Mouse (Mus musculus) cerebellum, adult 18-20 months (tissue): ENCODE measurements around the gene Pnrc2.
A peak's percentile ranks its signal among the peaks of the same experiment; 100 is the strongest.

Source experiments
- DNase-seq, 2 experiments: peaks; one replicate each; pipeline ENCODE4 v3.0.0; 2021

Pnrc2 gene

DNA sequence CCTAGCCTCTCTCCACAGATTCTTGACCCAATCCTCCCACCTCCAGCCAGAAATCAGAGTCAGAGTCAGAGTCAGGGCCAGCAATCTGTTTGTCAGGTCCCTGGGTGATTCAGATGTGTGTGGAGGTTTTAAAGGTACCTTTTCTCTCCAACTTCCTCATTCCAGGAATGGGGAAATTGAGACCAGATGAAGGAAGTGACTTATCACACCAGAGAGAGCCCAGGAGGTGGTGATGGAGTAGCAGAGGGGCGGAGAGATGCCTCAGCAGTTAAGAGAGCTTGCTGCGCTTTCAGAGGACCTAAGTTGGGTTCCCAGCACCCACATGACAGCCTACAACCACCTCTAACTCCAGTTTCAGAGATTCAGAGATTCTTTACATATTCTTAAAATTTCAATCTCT, 17.9 kb upstream of the Pnrc2 start:
- no peak for DNase-seq

GRCm38 (mm10) chr4:135889884-135890283, 16.2 kb upstream of the Pnrc2 start:
- peak; percentile 71 to 82 for DNase-seq

DNA sequence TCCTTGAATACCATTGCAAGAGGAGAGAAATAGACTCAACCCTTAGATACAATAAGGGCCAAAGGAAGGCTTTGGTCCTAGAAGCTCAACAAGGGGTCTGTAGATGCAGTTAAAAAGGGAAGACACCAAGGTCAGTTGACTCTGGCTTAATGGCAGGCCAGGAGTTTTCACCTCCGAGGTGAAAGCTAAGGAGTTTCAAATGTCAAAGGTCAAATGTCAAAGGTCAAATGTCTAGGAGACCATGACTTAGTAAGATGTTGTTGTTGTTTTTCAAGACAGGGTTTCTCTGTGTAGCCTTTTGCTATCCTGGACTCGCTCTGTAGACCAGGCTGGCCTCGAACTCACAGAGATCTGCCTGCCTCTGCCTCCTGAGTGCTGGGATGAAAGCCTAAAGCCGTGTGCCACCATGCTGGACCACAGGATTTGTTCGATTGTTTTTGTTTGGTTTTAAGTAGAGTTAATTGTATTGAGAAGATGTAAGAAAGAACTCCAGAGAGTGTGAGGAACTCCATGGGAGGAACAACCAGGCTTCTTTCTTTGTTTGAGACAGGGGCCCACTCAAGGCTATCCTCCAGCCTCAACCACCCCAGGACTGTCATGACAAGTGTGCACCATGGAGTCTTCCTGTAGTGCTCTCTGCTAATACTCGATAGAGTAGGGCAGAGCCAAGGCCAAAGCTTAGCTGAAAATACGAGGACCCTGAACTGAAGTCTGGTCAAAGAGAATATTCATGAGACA, 15.7 kb upstream of the Pnrc2 start:
- DNase-seq = no peak

DNA sequence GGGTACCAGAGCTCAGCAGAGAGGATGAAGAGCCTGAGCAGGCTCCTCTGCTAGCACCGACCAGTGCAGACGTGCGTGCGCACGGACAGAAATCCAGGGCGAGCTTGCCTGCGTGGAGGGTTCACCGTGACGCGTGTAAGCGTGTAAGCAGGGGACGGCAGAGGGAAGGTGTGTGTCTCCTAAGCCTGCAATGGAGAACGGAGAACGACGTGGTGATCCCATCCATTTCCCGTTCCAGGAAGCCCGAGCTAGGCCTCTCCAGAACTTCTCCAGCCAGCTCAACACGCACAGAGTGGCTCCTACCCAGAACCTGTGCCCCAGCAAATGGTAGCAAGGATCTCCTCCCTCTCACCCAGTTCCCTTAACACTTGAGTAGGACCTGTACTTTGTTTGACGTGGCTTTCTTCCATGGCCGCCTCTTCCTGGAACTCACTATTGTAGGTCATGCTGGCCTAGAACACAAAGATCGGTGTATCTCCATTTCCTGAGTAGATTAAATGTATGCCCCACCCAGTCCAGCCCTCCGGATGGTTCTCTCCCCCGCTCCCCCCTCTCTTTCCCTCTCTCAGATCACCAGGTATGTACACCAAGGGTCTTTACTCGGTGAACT, 14.9 kb upstream of the Pnrc2 start:
- DNase-seq = no peak

DNA sequence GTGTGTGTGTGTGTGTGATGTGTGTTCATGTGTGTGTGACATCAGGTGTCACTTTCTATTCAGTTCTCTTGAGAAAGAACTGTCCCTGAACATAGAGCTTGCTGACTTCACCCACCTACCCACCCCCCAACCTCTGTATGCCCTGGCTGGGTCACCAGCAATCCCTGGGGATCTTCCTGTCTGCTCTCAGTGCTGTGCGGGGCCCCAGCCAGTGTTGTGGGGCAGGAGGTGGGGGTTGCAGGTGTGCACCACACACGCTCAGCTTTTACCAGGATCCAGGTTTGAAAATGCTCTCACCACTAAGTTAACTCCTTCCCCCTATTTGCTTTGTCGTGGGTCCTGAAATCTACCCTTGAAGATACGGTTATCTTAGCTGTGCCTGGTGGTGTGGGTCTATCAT, 12.5 kb upstream of the Pnrc2 start:
- DNase-seq = no peak

- no peak for DNase-seq
Observed at GRCm38 (mm10) chr4:135885676-135886075, 12.0 kb upstream of the Pnrc2 start.

DNA sequence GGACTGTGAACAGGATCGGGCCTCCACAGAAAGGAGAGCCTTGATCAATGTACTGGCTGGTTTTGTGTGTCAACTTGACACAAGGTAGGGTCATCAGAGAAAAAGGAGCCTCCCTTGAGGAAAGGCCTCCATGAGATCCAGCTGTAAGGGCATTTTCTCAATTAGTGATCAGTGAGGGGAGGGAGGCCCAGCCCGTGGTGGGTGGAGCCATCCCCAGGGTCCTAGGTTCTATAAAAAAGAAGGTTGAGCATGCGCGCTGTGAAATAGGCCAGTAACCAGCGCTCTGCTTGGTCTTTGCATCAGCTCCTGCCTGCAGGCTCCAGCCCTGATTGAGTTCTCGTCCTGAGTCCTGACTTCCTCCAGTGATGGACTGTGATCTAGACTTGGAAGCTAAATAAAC, 10.9 kb upstream of the Pnrc2 start:
- DNase-seq = no peak

- DNase-seq = no peak
Observed at GRCm38 (mm10) chr4:135883881-135884516, 10.3 kb upstream of the Pnrc2 start.

DNA sequence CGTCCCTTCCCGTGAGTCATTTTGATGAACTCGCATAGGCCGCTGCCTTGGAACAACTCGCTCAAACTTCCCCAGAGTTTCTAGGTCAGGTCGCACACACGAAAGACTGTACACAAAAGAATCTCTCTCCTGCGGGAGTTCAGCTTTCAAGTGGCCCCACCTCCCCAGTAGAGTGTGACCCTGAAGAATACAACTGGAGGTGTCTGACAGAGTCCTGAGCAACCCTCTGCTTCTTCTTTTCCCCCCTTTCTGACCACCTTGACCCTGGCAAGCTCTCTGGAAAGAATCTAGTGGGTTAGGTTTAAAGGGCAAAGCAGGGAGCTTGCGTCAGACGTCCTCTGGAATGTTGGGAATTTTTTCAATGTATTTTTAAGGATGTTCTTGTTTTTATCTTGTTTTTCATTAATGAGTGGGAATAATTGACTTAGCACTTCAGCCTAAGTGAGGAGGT, 9.8 kb upstream of the Pnrc2 start:
- no peak for DNase-seq

- DNase-seq = no peak
Observed at GRCm38 (mm10) chr4:135882023-135882422, 8.4 kb upstream of the Pnrc2 start.

- DNase-seq = no peak
Observed at GRCm38 (mm10) chr4:135880576-135880975, 6.9 kb upstream of the Pnrc2 start.

GRCm38 (mm10) chr4:135880018-135880417, 6.4 kb upstream of the Pnrc2 start:
- no peak for DNase-seq

- no peak for DNase-seq
Observed at GRCm38 (mm10) chr4:135879021-135879420, 5.4 kb upstream of the Pnrc2 start.

GRCm38 (mm10) chr4:135877742-135878141, 4.1 kb upstream of the Pnrc2 start:
- DNase-seq = peak in 1 of 2 experiments; percentile 21

GRCm38 (mm10) chr4:135876583-135877020, 3.0 kb upstream of the Pnrc2 start:
- peak; percentile 63 to 65 for DNase-seq

GRCm38 (mm10) chr4:135875991-135876582, 2.4 kb upstream of the Pnrc2 start:
- peak; percentile 18 to 34 for DNase-seq

DNA sequence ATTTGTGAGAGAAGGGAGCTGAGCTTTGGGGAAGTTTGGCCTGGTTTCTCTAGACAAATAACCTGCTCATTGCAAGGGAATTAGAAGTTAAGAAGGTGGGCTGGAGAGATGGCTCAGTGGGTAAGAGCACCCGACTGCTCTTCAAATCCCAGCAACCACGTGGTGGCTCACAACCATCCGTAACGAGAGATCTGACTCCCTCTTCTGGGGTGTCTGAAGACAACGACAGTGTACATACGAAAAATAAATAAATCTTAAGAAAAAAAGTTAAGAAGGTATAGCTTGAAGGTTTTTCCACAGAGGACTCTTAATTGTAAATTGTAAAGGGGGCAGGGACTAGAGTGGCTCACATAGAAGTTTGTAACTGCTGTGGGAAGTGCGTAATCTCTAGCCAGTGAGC, 1.9 kb upstream of the Pnrc2 start:
- DNase-seq = no peak

- DNase-seq = no peak
Observed at GRCm38 (mm10) chr4:135874564-135875535, 1.2 kb upstream of the Pnrc2 start.

DNA sequence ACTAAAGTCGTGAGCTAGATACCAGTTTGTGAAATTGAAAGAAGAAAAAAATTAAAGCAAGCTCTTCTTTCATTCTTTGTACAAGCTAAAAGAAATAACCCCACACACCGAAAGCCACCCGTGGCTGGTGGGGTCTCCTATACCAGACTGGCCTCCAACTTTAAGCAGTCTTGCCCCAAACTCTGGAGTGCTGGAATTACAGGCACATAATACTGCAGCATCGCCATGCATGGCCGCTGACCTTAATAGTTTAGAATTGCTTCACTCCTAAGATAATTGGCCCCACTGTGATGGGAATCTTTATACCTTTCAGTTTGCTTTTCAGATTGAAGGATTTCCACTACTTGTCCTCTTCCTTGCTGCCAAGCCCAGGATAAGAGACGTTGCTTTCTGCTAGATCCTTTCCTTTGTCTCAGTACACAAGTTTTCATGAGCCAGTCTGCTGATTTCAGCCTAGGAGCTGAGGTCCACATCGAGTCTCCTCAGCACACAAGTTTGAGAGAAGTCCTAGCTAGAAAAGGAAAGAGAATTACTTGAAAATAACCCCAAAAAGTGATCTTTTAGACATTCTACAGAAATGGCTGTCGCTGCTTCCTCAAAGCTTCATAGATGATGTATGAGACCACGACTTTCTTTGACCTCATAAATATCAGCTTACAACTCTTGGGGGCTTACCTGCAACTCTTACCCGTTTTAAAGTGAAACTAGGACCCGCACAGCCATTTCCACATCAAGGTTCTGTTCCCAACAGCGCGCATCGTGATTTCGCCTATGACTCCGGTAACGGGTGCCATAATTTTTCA, 860 bp downstream of the Pnrc2 start:
- DNase-seq = no peak

GRCm38 (mm10) chr4:135872015-135872414, 1.6 kb downstream of the Pnrc2 start:
- DNase-seq = no peak

DNA sequence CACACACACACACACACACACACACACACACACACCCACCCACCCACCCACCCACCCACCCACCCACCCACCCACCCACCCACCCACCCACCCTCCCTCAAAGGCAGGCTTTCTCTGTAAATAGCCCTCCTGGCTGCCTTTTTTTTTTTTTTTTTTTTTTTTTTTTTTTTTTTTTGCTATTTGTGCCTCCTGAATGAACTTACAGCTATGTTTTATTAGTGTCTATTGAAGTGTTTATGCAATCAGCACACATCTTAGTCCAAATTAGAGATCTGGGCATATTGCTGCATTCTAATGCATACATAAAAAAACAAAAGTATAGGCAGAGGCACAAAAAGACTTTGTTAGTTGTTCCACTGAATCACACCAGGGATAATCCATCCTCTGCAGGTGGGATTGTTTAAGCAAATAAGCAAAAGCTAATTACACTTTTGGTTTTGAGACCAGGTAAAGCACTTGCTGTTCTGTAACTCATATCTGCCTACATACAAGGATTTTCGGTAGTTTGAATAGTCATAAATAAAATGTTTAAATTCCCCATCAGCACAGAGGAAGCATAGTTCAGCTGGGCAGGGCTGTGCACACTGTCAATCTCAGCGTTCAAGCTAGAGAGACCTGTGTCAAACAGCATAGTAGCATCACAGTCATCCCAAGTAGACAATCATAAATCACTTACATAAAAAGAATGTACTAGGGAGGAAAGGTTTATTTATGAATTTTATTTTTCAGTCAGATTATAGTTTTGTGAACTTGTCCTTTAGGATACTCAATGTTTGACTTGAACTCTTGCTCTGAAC, 3.2 kb downstream of the Pnrc2 start:
- no peak for DNase-seq
